Mouse (Mus musculus): ENCODE measurements around the gene Ccdc148.
A peak's percentile ranks its signal among the peaks of the same experiment; 100 is the strongest.

Gene Ccdc148

DNA sequence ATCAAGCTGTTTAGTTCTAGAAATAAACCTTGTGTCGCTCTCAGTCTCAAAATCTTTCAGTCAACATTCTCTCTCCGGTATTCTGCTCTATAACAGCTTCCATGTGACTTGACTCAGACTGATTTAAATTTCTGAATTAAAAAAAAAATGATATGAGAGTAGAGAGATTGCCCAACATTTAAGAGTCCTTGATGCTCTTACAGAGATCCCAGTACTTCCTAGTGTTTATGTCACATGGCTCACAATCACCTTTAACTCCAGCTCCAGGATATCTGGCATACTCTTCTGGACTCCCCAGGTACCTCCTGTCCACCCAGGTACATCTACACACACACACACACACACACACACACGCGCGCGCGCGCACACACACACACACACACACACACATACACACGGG is 248.1 kb downstream of the Ccdc148 start:
- DNase-seq (ENCODE audit: low spot score), result no peak

DNA sequence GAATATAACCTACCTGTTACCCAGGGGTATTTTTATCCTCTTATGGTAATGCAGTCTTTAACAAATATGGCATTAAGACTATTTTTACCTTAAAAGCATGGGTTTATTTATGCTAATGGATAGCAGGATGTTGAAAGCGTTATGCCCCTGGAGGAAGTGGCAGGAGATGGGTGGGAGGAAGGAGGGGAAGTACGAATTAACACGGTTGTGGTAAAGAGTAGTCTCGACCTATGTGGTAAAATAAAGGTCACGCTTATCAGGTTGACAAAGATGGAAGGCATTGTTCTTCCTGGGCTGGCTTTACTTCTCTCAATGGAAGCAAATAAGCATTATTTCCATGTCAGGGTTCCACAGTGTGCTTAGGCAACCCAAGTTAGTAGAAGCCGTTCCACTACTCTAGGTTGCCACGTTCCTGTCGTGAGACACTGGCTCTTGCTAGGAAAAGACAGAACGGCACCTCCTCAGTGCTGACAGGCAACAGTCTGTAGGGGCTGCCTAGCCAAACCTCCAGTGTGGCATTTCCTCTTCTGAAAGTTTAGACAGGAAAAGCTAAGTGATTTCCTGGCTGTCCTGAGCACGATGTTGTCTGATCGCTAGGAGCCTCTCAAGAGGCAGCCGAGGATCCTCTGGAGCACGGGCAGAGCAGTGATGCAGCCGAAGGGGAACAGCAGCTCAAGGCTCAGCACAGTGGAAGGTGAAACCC is 253.5 kb downstream of the Ccdc148 start:
- no peak for DNase-seq (ENCODE audit: low spot score)

DNA sequence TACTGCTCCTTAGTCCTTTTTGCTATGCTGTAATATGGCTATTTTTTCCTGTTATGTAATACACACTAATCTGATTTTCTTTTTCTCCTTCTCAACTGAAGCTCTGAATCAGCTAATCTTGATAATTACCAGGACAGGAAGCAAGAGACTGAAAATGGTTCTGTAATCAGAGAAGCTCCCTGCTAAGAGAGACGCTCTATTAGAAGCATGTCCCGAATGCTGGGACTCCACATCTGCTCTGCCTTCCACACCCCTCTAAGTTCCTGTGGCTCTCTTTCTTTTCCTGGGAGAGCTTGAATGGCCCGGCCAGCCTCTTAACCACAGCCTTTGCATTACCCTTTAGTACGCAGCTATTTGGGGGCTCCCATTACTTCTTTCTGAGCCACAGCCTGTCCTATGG is 255.4 kb downstream of the Ccdc148 start:
- no peak for DNase-seq (ENCODE audit: low spot score)

DNA sequence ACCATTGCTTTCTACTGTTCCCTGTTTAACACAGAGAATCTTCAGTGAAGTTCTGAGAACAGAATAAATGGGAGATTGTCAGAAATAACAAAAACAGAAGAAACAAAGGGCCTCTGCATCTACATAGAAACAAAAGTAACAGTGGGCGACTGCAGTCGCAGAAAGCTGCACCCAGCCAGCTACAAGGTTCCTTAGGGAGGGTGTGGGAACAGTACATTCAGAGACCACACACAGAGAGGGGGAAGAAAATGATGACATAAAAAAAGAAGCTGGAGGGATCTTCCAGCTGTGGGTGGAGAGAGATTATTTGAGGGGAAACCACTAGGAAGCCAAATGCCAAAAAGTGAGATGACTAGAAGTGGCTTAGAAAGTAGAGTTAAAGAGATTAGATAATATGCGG is 280.6 kb downstream of the Ccdc148 start:
- DNase-seq (ENCODE audit: low spot score), result no peak

DNA sequence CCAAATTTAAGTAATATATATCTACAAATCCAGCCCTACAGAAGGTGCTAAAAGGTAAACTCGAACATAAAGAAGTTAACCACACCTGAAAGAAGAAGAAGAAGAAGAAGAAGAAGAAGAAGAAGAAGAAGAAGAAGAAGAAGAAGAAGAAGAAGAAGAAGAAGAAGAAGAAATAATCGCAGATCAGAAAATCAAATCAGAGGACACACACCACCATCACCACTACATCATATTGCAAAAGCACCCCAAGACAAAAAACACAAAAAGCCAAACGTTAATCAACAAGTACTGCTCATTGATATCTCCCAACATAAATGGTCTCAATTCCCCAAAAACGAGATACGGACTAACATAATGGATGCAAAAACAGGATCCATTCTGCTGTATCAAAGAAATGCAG is 301.3 kb downstream of the Ccdc148 start, which contains the start of gene Gm11099:
Gene Gm11099 (plus strand): TSS at position 301 of the 400 bp plus-strand sequence.
- no peak for DNase-seq (ENCODE audit: low spot score)

DNA sequence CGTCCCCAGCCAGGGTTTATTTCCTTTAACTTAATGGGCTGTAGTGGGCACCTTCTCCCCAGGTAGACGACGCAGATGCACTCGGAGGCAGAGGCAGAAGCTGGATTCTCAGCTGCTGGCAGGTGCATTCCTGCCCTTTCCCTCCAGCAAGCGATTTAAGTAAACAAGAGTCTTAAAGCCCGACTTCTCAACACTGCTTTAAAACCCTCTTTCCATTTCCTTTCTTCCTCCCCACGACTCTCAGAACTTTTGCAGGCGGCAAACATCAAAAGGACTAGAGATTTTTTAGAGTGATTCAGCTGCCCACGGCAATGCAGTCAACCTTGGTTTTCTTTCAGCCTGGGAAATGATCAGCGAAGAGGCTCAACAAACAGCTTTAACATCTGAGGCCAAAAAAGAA is 316.0 kb downstream of the Ccdc148 start:
- no peak for DNase-seq (ENCODE audit: low spot score)

DNA sequence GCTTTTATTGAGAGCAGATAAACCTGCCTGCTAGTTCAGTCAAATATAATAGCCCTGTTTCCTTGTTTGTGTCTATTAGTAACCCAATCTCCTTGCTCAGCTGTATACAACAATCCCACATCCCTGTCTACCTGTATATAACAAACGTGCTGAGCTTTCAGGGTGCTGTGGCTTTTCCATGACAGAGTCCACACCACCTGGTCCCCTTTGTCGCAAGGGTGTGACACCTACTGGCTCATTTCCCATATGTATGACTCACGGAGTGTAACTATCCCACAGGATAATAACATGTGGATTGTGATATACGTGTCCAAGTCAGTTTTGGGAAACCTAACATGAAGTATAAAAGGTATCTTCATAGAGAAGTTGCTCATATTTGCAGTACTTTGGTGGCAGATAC is 318.0 kb downstream of the Ccdc148 start:
- no peak for DNase-seq (ENCODE audit: low spot score)

DNA sequence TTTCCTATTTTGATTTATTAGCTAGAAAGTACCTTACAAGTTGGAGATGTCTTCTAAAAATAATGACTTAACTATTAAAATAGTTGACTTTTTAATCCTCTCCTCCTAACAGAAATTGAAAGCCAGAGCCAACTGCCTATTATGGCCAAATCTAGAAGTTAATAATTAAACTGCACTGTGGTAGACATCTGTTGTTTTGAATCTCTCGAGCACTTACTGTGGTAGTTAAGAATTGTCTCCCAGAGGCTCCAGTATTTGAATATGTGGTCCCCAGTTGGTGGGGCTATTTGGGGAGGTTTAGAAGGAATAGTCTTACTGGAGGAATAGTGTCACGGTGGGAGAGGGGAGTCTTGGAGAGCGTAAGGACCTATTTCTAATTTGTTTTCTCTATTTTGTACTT is 319.5 kb downstream of the Ccdc148 start:
- no peak for DNase-seq (ENCODE audit: low spot score)

DNA sequence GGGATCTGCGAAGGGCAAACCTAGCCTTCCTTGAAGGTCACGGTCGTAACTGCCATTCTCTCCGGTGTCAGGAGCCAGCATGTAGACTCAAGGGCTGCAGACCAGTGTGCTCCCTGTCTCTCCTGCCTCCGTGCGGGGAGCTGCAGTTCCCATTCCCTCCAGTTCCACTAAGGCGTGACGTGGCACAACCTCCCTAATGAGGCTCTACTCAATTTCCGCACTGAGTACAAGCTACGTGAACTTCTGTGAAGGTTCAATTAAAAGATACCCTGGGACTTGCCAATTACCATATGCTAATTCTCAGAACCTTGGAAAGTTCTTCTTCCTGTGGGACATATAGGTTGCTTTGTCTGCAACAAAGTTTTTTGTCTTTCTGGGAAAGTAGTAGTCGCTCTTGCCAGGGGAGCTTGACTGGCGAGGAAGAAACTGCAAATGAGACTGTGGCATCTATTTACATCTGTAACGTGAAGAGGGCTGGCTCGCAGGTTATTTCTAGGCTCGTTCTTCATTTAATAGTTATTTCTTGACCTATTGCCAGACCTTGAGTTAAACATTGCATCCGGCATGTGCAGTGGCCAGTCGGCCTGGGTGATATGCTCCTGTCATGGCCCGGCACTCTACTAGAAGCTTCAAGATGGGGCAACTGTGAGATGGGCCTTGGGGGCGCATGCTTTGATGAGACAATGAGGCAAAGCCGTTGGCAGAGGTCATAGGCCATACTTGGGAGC is 328.1 kb downstream of the Ccdc148 start:
- DNase-seq (ENCODE audit: low spot score), result no peak

DNA sequence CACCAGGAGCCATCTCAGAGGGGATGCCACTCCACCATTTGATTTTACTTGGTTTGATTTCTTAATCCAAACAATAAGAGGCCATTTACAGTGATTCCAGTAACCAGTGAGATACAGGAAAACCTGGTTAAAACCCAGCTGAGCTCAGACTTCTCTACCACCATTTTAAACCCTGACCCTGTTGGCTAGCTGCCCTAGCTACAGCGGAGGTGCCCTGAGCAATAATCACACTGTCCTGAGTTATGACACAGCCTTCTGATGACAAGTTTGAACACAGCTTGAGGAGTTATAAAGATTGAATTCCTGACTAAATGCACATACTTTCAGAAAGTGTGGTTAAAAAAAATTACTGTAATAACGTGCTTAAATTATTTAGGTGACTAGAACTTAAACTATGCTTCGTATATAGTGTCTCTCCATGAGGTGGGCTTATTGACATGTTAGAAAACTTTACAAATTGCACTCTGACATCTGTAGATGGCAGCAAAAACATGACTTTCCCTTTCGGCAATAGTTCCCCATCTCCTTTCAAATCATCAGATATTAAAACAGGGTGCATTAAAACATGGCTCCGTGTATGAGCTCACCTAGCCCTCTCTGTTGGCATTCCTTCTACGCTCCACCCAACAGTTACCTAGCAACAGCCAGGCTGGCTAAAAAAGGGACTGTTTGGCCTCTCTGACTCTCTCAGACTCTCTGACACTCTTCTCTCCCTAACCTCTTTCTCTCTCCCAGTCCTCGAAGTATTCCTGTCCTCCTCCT is 330.3 kb downstream of the Ccdc148 start:
- no peak for DNase-seq (ENCODE audit: low spot score)

DNA sequence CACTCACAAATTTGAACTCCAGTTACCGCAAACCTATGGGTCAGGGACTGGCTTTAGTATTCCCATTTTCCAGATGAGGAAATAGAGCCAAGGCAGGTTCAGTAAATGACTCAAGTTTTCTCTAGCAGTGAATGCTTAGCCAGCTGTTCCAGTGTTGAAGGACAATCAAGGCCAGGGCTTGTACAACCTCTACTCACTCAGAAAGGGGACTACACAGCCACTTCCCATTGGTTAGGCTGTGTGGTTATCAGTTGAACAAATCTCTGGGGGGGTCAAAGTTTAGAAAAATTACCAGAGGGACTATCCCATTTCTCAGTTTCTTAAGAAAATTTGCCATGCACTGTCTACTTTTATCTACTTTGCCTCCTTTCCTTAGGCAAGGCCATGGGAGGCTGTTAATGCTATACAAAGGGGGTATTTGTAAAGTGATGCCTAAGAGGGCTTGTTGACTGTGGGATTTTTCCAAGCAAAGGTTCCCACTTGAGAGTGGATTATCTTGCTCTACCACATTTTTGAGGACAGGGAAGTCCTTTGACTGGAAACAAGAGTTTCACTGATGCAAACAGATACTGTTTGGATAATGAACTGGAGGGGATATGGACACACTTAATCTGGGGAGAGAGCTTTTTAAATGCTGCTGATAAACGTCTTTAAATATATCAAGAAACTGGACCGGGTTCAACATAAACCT is 331.4 kb downstream of the Ccdc148 start:
- DNase-seq (ENCODE audit: low spot score), result no peak

DNA sequence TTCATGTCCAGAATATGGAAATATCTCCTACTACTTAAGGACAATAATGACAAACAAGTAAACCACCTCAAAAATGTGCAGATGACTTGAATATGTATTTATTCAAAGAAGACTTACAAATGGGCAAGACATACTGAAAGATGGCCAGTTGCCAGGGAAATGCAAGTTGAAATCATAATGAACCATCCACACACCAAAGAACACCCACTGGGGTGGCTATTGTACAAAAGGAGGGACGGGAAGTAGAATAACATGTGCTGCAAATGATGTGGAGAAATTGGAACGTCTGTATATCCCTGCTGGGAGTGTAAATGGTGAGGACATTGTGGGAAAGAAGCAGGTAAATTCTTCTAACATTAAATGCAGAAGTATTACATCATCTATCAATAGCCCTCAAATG is 347.5 kb downstream of the Ccdc148 start:
- no peak for DNase-seq (ENCODE audit: low spot score)

DNA sequence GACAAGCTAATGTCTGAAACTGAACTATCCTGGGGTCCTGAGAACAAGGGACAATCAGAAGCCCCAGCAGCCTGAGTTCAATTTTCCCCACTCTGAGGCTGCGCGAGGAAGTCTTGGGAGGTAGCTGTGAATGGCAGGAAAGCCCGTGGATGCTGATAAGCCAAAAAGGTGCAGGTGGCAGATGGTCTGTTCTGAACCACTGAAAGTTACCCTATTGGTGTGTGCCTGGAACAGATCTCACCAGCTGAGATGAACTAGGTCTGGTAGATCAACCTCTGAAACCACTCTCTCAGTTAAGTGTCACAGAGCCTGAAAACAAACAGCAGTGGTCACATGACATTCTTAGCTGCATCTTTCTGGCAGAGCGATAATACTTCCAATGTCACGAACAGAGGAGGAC is 360.9 kb downstream of the Ccdc148 start:
- no peak for DNase-seq (ENCODE audit: low spot score)

DNA sequence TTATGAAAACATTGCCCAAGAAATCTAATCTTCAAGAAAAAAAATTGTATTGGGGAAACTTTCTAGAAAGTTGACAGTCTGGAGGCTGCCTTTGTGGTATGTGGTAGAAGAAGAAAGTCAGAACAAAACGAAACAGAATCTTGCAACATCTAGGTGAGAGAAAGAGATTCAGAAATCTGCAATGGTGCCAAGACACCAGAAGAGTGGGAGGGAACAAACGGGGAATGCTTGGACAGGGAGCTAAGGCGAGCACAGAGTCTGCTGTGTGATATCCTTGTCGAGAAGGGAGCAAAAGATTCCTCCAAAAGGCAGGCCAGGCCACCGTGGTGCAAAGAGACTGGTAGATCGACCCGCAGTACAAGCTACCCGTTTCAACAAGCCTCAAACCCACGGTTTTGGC is 361.4 kb downstream of the Ccdc148 start:
- no peak for DNase-seq (ENCODE audit: low spot score)

DNA sequence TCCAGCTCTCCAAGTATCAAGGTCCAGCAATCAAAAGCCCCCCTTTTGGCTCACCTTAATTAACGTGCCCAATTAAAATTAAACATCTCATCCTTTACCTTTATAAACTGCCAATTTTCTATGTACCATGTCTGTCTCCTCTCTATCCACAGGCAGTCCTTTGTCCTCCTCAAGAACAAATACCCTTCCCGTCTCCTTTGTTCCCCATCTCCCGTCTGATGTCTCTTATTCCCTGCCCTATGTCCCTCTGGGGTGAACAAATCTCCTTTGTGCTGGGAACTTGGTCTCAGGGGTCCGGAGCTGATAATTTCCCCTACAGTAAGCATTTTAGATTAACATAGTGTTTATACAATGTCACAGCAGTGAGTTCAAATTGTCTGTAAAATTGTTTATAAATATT is 363.0 kb downstream of the Ccdc148 start:
- no peak for DNase-seq (ENCODE audit: low spot score)

DNA sequence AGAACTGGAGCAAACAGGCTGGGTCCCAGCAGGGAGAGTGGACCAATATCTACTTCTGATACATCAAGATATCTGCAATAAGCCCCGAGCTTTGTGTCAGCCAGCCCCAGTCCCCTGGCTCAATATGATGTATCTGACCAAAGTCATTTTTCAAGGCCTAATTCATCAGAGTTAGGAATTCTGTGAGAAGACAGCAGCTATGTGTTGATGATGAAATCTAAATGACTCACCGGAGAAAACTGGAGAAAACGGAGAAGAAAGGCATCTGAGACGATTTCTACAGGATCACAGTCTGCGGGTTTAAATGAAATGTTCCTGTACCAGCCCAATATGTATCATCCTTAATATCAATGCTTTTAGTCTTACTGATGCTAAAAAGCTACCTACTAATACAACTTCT is 365.1 kb downstream of the Ccdc148 start:
- no peak for DNase-seq (ENCODE audit: low spot score)

DNA sequence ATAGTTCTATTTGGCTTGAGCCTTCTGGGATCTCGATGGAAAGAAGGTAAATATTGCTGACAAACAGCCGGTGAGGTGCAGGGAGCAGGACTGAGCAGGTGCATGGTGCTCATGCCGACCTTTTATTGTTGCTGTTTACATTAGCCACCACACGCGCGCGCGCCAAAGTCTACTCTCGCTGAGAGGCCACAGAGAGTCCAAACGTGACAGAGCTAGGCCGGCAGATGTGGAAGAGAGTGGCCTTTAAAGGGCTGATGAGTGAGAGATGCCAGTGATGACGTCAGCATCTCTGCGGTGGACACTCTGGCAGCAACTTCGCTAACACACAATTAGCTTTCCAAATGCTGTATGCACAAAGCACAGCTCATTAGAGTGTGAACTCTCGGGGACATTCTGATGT is 366.0 kb downstream of the Ccdc148 start:
- no peak for DNase-seq (ENCODE audit: low spot score)

DNA sequence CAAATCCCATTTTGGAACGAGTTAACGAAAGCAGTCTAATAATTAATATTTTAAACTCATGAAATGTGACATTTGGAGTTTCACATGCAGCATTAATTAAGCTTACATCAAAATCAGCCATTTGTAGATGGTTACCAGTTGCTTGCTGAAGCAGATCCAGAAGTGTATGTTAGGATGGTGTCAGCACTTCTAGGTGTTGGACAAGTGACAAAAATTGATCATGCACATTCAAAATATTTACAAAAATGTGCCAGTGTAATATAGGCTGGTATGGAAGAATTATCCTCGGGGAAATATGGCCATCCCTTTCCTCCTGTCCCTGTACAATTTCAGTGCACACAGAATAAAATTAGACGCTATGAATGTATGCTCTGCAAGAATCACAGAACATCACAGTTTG is 370.1 kb downstream of the Ccdc148 start:
- DNase-seq (ENCODE audit: low spot score), result no peak

DNA sequence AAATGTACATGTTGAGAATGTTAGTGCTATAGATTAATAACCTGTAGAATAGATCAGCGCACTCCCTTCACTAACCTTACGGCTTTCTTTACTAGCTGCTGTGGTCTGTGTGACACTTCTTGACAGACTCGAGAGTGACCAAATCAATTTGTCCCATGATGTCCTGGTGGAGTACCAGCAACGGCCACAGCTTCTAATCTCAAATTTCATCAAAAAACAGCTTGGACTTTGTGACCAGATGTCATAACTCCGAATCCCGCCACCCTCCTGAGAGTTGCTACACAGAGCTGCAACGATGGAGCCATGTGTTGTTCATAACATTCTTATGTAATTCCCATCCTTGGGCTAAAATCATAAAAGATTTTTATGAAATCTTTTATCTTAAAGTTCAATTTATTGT is 370.5 kb downstream of the Ccdc148 start:
- no peak for DNase-seq (ENCODE audit: low spot score)

DNA sequence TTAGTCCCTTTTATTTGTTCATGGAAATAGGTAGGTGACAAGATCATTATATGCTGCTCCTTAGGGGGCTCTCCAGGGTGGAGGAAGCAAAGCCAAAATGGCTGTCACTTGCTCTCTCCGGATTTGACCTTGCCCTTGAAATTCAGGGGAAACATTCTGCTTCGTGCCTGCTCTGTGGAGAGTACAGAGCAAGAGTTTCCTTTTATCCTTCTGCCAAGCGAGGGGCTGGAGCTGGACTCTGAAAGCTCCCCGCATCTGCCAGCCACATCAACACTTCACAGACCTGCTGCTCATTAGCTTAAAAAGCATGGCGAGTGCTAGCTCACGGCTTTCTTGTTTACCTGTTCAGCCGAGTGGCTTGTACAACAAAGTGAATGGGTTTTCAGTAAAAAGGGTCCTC is 373.1 kb downstream of the Ccdc148 start:
- DNase-seq (ENCODE audit: low spot score), result no peak

DNA sequence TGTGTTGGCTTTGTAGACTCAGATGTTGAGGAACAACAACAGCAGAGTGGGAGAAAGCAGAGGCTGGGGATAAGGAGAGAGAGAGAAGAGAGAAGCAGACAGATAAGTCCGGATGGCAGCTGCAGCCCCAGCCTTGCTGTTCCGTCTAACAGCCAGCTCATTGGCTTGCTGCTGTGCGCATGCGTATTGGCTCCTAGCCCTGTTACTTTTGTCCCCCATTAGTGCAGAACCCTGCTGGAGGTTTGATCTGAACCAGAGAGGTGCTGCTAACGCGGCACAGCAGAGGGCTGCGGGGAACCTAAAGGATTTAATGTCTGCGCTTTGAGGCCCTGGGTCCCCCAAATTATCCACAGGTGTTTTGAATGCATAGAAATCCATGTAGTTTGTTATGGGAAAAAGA is 373.8 kb downstream of the Ccdc148 start:
- peak; percentile 44 for DNase-seq (ENCODE audit: low spot score)

DNA sequence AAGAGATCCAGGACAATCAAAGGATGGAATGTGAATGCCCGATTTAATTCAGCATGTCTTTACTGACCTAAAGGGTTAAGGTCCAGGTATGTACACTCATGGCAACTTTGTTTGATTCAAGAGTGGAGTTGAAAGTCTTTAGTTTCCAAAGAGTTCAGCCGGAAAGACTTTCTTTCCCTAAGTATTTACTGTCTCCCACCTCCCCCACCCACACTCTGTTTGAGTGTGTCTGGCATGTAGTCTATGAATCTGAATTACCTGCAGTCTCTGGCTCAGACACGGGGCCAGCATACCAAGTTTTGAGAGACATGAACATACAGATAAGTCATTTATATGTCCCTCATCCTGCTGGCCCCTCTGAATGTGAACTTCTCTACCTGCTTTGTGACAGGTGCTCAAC is 374.3 kb downstream of the Ccdc148 start:
- no peak for DNase-seq (ENCODE audit: low spot score)

DNA sequence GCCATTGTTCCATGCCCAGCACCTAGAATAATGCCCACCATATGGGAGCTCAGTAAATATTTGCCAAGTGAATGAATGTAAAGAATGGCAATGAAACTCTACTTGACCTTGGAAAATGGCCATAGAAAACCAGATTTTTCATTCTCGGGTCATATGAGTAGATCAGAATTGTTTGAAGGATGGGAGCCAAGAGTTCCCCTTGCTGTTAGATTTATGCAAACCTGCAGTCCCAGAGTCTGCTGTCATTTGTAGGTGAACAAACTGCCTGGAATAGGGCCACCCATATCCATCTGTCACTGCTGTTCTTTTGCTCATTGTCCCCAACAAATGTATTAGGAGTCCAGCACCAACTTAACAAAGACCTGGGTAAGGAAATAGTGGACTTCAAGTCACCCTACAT is 377.0 kb downstream of the Ccdc148 start:
- DNase-seq (ENCODE audit: low spot score), result no peak

Data from testis, postnatal 10 days (tissue).